Mouse (Mus musculus): ENCODE measurements around the gene Zranb3. TPM values are rescaled to one million over a fixed set of nuclear protein-coding genes. Genes with fewer than 3 reads are reported as not detected.
"Not testable (repeated sequence)": the region's sequence is repeated elsewhere in the genome, so short reads cannot be mapped to it uniquely, and the experiment has no call there.

Gene Zranb3
- 11.3 and 12.7 TPM in 2 replicates for polyA plus RNA-seq (2014; fragmentation: Nextera tagmentation; extraction: Ambion mirVana)

DNA sequence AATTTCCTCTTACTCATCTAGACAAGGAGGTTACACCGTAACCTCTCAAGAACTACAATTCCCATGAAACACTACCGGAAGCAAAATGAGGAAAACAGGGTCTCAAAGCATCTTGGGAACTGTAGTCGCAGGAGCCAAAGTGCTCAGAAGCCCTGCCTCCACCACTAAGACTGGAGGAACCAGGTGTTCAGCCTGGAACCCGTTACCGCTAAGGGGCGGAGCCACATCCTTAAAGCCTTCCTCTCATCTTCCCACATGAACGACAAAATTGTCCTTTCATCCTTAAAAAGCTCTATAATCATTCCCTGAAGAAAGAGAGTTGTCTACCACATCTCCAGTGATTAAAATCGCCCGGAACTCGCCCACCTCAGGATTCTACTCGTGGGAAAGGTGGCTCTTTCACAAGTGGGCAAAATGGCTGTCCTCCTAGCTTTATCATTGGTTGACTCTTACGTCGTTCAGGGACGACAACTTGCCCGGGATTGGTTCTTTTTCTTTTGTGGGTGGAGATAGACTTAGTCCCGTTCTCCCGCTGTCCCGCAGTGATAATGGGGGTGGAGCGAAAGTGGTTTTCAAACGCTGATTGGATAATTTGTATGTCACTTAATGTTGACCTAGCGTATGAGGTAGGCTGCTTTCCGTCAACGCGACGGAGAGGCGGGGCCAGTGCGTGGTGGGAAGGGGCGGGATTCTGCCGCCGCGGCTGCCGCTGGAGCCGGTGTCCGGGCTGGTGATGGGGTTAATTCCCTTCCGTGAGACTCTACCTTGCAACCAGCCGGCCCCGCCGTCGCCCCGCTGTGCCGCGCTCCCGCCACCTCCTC lies at the start of gene Zranb3, which contains the start of gene R3hdm1:
Gene Zranb3, minus strand, starts transcription at position 407 of the 821 bp plus-strand sequence.
Gene R3hdm1, plus strand, starts transcription at position 661 of the 821 bp plus-strand sequence.
- no peaks in the 10 kb centered on the region for H3K36me3 ChIP-seq (ENCODE audit: control insufficient read depth, insufficient read depth, low read length)
- DNase-seq (ENCODE audit: low spot score): peak; percentile 96
- peak within 1 kb of the TSS; percentile 63 for H3K4me2 ChIP-seq (replicated peaks; ENCODE audit: low read depth, low read length)
- H3K4me3 ChIP-seq (ENCODE audit: low read depth, low read length): peak within 1 kb of the TSS; percentile 92
- H3K9me3 ChIP-seq (ENCODE audit: control insufficient read depth, low read length): no peaks in the 10 kb centered on the region
- H3K27ac ChIP-seq (ENCODE audit: low read depth, low read length): peak within 1 kb of the TSS; percentile 93
- H3K4me1 ChIP-seq (replicated peaks; ENCODE audit: control insufficient read depth, insufficient read depth, low read length): no peaks in the 10 kb centered on the region
- peak; percentile 98 for ATAC-seq (ENCODE audit: low FRiP score)
- peak within 1 kb of the TSS; percentile 91 for H3K9ac ChIP-seq (ENCODE audit: low read depth, low read length)
- WGBS: under 1% methylated on average over 43 of the region's 43 CpGs
- H3K27me3 ChIP-seq (ENCODE audit: control insufficient read depth, insufficient read depth, low read length): no peaks in the 10 kb centered on the region

DNA sequence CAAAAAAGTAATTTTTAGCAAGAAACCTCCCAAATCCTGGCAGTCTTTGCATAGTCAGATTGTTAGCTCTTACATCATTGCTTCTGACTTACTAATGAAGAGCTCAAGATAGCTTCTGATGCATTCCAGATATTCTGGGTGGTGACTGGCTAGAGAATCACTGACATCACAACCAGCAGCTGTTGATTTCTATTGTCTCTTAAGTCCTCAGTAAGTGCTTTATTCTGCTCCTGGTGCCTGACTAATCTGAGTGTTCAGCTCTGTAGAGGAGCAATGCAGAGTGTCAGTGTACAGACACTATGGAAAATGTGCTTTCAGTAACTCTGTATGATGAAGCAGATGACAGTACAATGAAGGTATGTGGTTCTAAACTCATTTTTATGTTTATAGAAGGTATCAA lies 38.9 kb upstream of the Zranb3 start:
- Histone ChIP-seq H3K27ac (ENCODE audit: low read depth, low read length) (no peak overlapping the region), H3K4me3 (ENCODE audit: low read depth, low read length) (no peak overlapping the region), H3K36me3 (ENCODE audit: control insufficient read depth, insufficient read depth, low read length) (no peaks in the 10 kb centered on the region), H3K4me2 (replicated peaks; ENCODE audit: low read depth, low read length) (no peak overlapping the region), H3K9me3 (ENCODE audit: control insufficient read depth, low read length) (no peaks in the 10 kb centered on the region), H3K9ac (ENCODE audit: low read depth, low read length) (no peak overlapping the region), H3K4me1 (replicated peaks; ENCODE audit: control insufficient read depth, insufficient read depth, low read length) (no peaks in the 10 kb centered on the region), H3K27me3 (ENCODE audit: control insufficient read depth, insufficient read depth, low read length) (no peaks in the 10 kb centered on the region)
- DNase-seq (ENCODE audit: low spot score) (peak; percentile 6), ATAC-seq (ENCODE audit: low FRiP score) (no peak)

DNA sequence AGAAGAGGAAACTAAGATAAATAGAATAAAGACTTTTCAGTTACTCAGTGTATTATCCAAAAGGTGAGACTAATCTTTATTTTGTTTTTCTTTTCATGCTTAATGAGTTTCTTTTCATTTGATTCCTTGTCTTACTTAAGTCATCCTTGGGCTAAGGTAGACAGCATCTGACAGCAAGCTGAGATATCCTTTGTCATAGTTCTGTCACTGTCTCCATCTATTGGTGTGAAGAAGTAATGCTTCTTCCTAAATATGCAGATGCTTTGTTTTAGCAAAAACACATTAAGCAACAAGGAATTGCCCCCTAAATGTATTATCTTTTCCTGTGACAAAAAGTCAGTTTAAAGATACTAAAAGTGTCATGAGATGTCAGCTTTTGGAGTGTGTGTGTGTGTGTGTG lies 38.2 kb upstream of the Zranb3 start:
- H3K9ac ChIP-seq (ENCODE audit: low read depth, low read length): no peak overlapping the region
- DNase-seq (ENCODE audit: low spot score) (no peak), ATAC-seq (ENCODE audit: low FRiP score) (no peak)
- no peak overlapping the region for H3K4me2 ChIP-seq (replicated peaks; ENCODE audit: low read depth, low read length)
- H3K4me1 ChIP-seq (replicated peaks; ENCODE audit: control insufficient read depth, insufficient read depth, low read length): no peaks in the 10 kb centered on the region
- no peaks in the 10 kb centered on the region for H3K9me3 ChIP-seq (ENCODE audit: control insufficient read depth, low read length)
- H3K36me3 ChIP-seq (ENCODE audit: control insufficient read depth, insufficient read depth, low read length): no peaks in the 10 kb centered on the region
- no peaks in the 10 kb centered on the region for H3K27me3 ChIP-seq (ENCODE audit: control insufficient read depth, insufficient read depth, low read length)
- no peak overlapping the region for H3K27ac ChIP-seq (ENCODE audit: low read depth, low read length)
- H3K4me3 ChIP-seq (ENCODE audit: low read depth, low read length): no peak overlapping the region

DNA sequence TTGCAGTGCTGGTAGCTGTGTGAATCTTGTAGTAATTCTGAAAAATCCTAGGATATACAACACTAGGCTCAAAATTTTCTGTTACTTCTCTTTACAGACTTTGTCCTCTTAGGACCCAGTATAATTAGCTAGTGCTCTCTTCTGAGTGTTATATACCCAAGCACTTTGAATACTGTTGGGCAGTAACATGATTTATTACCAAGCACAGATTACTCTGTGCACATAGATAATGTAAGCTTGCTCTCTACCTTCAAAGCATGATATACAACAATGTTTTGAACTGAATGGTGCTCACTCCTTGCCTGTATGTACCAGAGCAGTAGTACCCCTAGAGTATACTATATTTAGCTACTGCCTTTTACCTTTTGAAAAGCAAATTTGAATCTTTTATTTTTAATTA lies 33.4 kb upstream of the Zranb3 start:
- DNase-seq (ENCODE audit: low spot score); H3K4me2 ChIP-seq (replicated peaks; ENCODE audit: low read depth, low read length); H3K36me3 ChIP-seq (ENCODE audit: control insufficient read depth, insufficient read depth, low read length); H3K27me3 ChIP-seq (ENCODE audit: control insufficient read depth, insufficient read depth, low read length); H3K9ac ChIP-seq (ENCODE audit: low read depth, low read length); H3K27ac ChIP-seq (ENCODE audit: low read depth, low read length); H3K4me3 ChIP-seq (ENCODE audit: low read depth, low read length); H3K9me3 ChIP-seq (ENCODE audit: control insufficient read depth, low read length); ATAC-seq (ENCODE audit: low FRiP score); H3K4me1 ChIP-seq (replicated peaks; ENCODE audit: control insufficient read depth, insufficient read depth, low read length): not testable (repeated sequence)

DNA sequence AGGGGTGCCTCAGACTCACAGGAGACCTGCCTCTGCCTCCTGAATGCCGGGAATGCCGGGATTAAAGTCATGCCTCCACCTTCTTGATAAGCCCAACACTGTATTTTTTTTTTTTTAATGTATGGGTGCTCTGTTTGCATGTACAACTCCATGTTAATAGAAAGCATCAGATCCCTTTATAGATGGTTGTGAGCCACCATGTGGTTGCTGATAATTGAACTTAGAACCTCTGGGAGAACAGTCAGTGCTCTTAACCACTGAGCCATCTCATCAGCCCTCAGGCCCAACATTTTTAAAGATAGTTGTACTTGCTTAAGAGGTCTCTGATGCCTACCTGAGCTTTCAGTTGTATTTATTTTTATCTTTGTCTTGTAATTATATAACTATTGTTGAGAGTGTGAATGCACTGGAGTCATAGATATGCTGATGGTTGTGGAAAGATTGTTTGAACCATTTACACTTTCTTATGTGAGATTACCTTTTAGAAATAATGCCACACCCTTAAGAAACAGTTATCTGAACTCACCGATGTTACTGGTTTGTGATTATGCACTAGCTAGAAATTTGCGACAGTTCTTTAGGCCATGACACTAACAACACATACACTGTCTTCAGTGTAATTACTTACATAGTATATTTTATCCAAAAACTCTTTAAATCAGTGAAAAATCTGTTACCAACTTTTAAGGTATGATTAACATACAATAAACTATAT lies 18.2 kb upstream of the Zranb3 start:
- H3K4me2 ChIP-seq (replicated peaks; ENCODE audit: low read depth, low read length): no peak overlapping the region
- no peak overlapping the region for H3K9ac ChIP-seq (ENCODE audit: low read depth, low read length)
- H3K27me3 ChIP-seq (ENCODE audit: control insufficient read depth, insufficient read depth, low read length): no peaks in the 10 kb centered on the region
- DNase-seq (ENCODE audit: low spot score) (no peak), ATAC-seq (ENCODE audit: low FRiP score) (no peak)
- H3K9me3 ChIP-seq (ENCODE audit: control insufficient read depth, low read length): no peaks in the 10 kb centered on the region
- no peaks in the 10 kb centered on the region for H3K4me1 ChIP-seq (replicated peaks; ENCODE audit: control insufficient read depth, insufficient read depth, low read length)
- H3K27ac ChIP-seq (ENCODE audit: low read depth, low read length): no peak overlapping the region
- WGBS: 96% methylated on average over 4 of the region's 4 CpGs
- H3K36me3 ChIP-seq (ENCODE audit: control insufficient read depth, insufficient read depth, low read length): no peaks in the 10 kb centered on the region
- H3K4me3 ChIP-seq (ENCODE audit: low read depth, low read length): no peak overlapping the region

DNA sequence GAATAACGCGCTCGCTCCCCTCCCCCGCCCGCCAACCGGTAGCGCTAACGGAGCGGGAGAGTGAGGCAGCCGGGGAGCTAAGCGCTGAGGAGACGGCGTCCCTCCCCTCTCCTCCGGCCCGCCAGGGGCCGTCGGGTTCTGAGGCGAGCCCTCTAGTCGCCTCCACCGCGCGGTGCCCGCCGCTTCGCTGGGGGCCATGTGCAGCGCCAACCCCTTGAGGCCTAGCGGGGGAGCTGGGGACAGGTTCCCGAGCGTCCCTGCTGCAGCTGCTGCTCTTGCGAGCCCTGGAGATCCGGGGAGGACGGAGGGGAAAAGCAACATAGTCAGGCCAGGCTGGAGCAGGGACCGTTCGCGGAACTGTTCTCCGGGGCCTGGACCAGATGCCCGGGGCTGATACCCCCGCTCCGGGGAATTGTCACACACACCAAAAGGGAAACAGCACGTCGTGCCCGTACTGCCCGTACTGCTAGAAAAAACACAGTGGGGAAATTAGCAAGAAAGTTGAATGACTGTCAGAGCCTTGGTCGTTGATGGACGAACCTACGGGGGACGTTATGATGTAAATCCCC lies 757 bp upstream of the Zranb3 start:
- under 1% methylated on average over 43 of the region's 47 CpGs for WGBS

DNA sequence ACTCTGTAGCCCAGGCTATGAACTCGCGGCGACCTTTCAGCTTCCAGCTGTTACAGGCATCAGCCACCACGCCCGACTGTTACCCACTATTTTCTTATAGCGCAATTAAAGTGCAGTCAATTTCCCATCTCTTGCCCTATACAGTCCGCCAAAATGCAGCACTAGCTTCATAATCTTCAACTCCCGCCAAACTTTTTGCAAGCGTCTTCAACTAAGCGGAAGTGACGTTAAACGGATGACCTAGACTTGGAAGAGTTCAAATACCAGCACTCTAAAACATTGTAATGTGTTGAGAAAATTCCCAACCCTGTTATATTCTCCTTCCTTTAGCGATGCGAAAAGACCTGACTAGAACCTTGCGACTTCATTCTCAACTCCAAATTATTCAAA lies 601 bp downstream of the Zranb3 start:
- peak; percentile 33 for ATAC-seq (ENCODE audit: low FRiP score)
- peak overlapping the region; percentile 35 for H3K4me2 ChIP-seq (replicated peaks; ENCODE audit: low read depth, low read length)
- under 1% methylated on average over 15 of the region's 15 CpGs for WGBS
- no peaks in the 10 kb centered on the region for H3K9me3 ChIP-seq (ENCODE audit: control insufficient read depth, low read length)
- no peaks in the 10 kb centered on the region for H3K36me3 ChIP-seq (ENCODE audit: control insufficient read depth, insufficient read depth, low read length)
- H3K27me3 ChIP-seq (ENCODE audit: control insufficient read depth, insufficient read depth, low read length): no peaks in the 10 kb centered on the region
- H3K4me3 ChIP-seq (ENCODE audit: low read depth, low read length): peak overlapping the region; percentile 92
- H3K27ac ChIP-seq (ENCODE audit: low read depth, low read length): no peak overlapping the region
- DNase-seq (ENCODE audit: low spot score): peak; percentile 83
- peak overlapping the region; percentile 38; the same call in 1 of the 2 replicates for H3K9ac ChIP-seq (ENCODE audit: low read depth, low read length)
- no peaks in the 10 kb centered on the region for H3K4me1 ChIP-seq (replicated peaks; ENCODE audit: control insufficient read depth, insufficient read depth, low read length)

More for the DNA sequence above, 757 bp upstream of the Zranb3 start:
- DNase-seq (ENCODE audit: low spot score) (no peak), ATAC-seq (ENCODE audit: low FRiP score) (peak; percentile 78)
- no peaks in the 10 kb centered on the region for H3K4me1 ChIP-seq (replicated peaks; ENCODE audit: control insufficient read depth, insufficient read depth, low read length)
- H3K9me3 ChIP-seq (ENCODE audit: control insufficient read depth, low read length): no peaks in the 10 kb centered on the region
- no peaks in the 10 kb centered on the region for H3K27me3 ChIP-seq (ENCODE audit: control insufficient read depth, insufficient read depth, low read length)
- peak overlapping the region; percentile 92 for H3K4me3 ChIP-seq (ENCODE audit: low read depth, low read length)
- H3K36me3 ChIP-seq (ENCODE audit: control insufficient read depth, insufficient read depth, low read length): no peaks in the 10 kb centered on the region
- H3K27ac ChIP-seq (ENCODE audit: low read depth, low read length): peak overlapping the region; percentile 93
- H3K9ac ChIP-seq (ENCODE audit: low read depth, low read length): peak overlapping the region; percentile 91
- peak overlapping the region; percentile 63 for H3K4me2 ChIP-seq (replicated peaks; ENCODE audit: low read depth, low read length)

DNA sequence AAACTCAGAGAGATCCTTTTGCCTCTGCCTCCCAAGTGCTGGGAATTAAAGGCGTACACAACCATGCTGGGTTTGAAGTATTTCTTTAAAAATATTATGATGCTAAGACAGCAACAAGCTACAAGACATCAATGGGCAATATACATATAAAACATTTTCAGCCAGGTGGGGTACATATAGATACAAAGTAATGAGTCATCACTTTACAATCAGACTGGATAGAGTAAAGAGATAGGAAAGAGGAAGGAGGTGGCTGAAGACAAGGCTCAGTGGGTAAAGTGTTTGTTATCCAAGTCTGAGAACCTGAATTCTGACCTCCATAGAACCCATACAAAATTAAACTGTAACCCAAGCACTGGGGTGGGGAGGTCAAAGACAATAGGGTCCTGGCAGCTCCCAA lies 4.5 kb downstream of the Zranb3 start:
- Histone ChIP-seq H3K9ac (ENCODE audit: low read depth, low read length) (no peak overlapping the region), H3K4me1 (replicated peaks; ENCODE audit: control insufficient read depth, insufficient read depth, low read length) (no peaks in the 10 kb centered on the region), H3K9me3 (ENCODE audit: control insufficient read depth, low read length) (no peaks in the 10 kb centered on the region), H3K36me3 (ENCODE audit: control insufficient read depth, insufficient read depth, low read length) (no peaks in the 10 kb centered on the region), H3K4me2 (replicated peaks; ENCODE audit: low read depth, low read length) (no peak overlapping the region), H3K27ac (ENCODE audit: low read depth, low read length) (no peak overlapping the region), H3K27me3 (ENCODE audit: control insufficient read depth, insufficient read depth, low read length) (no peaks in the 10 kb centered on the region), H3K4me3 (ENCODE audit: low read depth, low read length) (no peak overlapping the region)
- WGBS: 91% methylated on average over 1 of the region's 1 CpGs
- no peak for DNase-seq (ENCODE audit: low spot score)
- no peak for ATAC-seq (ENCODE audit: low FRiP score)

Data from hindbrain, embryonic 11.5 days (tissue).